Mouse (Mus musculus): ENCODE measurements around the gene Fam76b. TPM values are rescaled to one million over a fixed set of nuclear protein-coding genes. Genes with fewer than 3 reads are reported as not detected.
"Not testable (repeated sequence)": the region's sequence is repeated elsewhere in the genome, so short reads cannot be mapped to it uniquely, and the experiment has no call there.

The Fam76b gene
- 10 to 100 TPM; 16.7 to 17.6 TPM for total RNA-seq (2021)
- long read RNA-seq, experiment 1, partial matches to known transcripts, result 0 of 14 reads
- long read RNA-seq, experiment 1, other reads (novel, unspliced or antisense), result 8 of 14 reads
- long read RNA-seq, experiment 2, partial matches to known transcripts, result 0 of 4 reads
- long read RNA-seq, experiment 2, other reads (novel, unspliced or antisense), result 2 of 4 reads

GRCm38 (mm10) chr9:13827406-13828086 lies at the start of gene Fam76b:
Gene Fam76b, plus strand, starts transcription at chr9:13827716.
- DNase-seq (ENCODE audit: low spot score in 2 of 2), result peak; percentile 99 to 100

- DNase-seq (ENCODE audit: low spot score in 2 of 2), result no peak
Observed at GRCm38 (mm10) chr9:13781985-13782384, 45.5 kb upstream of the Fam76b start.

GRCm38 (mm10) chr9:13790864-13791263 lies 36.7 kb upstream of the Fam76b start:
- DNase-seq (ENCODE audit: low spot score in 2 of 2), result not testable (repeated sequence)

- DNase-seq (ENCODE audit: low spot score in 2 of 2), result no peak
Observed at GRCm38 (mm10) chr9:13794302-13794701, 33.2 kb upstream of the Fam76b start.

DNA sequence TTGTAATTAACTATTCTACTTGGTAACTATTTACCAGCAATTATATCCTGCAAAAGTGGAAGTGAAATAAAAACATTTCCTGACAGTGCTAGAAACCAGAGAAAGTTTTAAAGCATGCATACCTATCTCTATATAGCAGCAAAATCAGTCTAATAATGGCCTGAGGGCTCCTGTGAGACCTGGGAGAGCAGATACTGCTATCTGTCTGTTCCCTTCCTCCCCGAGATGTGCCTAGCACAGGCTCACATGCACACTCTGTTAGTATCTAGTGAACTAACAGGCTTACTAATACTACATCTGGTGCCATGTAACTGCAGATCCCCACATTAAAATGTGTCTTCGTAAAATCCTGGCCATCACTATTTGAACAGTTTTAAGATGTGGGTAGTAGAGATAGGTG lies 32.8 kb upstream of the Fam76b start:
- DNase-seq (ENCODE audit: low spot score in 2 of 2), result no peak

GRCm38 (mm10) chr9:13804480-13804879 lies 23.0 kb upstream of the Fam76b start:
- DNase-seq (ENCODE audit: low spot score in 2 of 2), result no peak

DNA sequence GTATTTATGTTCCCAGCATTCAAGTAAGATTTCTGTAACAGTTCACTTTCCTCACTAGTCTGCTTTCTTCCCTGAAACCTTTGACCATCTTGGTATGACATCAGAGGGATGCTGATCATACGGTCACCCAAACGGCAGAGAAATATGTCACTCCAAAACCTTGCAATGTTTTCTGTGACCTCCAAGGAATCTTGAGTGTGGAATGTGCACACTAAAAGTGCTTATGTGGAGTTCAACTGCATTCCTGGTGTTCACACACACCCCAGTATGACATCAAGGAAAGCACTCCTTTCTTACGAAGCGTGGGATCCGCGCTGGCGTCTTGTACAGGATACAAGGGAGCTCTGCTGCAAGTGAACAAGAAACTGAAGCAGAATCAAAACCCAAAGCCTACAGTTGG lies 20.7 kb upstream of the Fam76b start:
- DNase-seq (ENCODE audit: low spot score in 2 of 2), result no peak

GRCm38 (mm10) chr9:13807657-13808056 lies 19.9 kb upstream of the Fam76b start:
- no peak for DNase-seq (ENCODE audit: low spot score in 2 of 2)

GRCm38 (mm10) chr9:13809937-13810336 lies 17.6 kb upstream of the Fam76b start:
- no peak for DNase-seq (ENCODE audit: low spot score in 2 of 2)

GRCm38 (mm10) chr9:13818369-13818768 lies 9.1 kb upstream of the Fam76b start:
- DNase-seq (ENCODE audit: low spot score in 2 of 2), result no peak

DNA sequence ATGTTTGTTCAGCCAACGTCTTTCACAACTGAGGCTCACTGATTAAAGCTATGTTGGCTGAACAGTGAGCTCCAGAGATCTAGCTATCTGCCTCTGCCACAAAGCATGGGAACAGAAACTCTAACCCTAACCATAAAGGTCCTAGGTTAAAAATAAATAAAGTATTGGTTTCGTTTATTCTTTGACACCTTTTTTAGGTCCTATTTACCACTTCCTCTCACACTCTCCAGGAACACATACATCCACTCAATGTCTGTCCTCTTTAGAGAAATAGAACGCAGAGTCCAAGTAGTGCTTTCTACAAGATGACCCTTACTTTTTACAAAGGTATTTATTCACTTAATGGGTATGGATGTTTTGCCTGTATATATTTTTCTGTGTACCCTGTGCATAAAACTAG lies 6.7 kb upstream of the Fam76b start:
- DNase-seq (ENCODE audit: low spot score in 2 of 2), result no peak

- DNase-seq (ENCODE audit: low spot score in 2 of 2), result no peak
Observed at GRCm38 (mm10) chr9:13825896-13826295, 1.6 kb upstream of the Fam76b start.

GRCm38 (mm10) chr9:13826391-13826805 lies 1.1 kb upstream of the Fam76b start:
- peak in 1 of 2 experiments; percentile 45 for DNase-seq (ENCODE audit: low spot score in 2 of 2)

DNA sequence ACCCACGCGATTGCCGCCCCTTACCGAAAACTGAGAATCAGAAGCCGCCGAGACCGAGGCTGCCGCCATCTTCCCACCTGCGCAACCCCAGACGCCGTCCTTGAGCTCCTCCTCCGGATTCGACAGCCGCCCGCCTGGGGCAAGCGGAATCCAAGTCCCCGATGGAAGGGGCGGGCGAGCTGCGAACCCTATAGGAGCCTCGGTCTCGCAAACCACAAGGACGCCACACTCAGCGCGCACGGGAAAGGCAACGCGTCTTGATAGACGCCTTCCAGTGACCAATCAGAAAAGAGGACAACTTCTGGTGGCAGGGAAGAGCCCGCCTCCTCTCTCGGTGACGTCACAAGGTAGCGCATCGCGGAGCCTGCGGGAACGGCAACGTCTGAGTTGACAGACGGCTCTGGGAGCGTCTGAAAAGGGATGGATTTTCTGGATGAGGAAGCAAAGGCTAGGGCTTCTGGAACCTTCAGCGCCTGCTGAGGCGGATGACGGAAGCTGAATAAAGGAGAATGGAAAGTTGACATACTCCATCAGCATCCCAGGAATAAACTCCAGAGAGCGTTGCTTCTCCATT lies 597 bp upstream of the Fam76b start, which contains the start of gene Cep57:
Gene Cep57, minus strand, starts transcription at position 276 of the 574 bp plus-strand sequence.
- DNase-seq (ENCODE audit: low spot score in 2 of 2), result peak; percentile 92 to 96

GRCm38 (mm10) chr9:13828087-13828441 lies 548 bp downstream of the Fam76b start:
- DNase-seq (ENCODE audit: low spot score in 2 of 2), result no peak

GRCm38 (mm10) chr9:13835256-13835655 lies 7.7 kb downstream of the Fam76b start:
- DNase-seq (ENCODE audit: low spot score in 2 of 2), result no peak

GRCm38 (mm10) chr9:13836726-13837125 lies 9.2 kb downstream of the Fam76b start:
- no peak for DNase-seq (ENCODE audit: low spot score in 2 of 2)

DNA sequence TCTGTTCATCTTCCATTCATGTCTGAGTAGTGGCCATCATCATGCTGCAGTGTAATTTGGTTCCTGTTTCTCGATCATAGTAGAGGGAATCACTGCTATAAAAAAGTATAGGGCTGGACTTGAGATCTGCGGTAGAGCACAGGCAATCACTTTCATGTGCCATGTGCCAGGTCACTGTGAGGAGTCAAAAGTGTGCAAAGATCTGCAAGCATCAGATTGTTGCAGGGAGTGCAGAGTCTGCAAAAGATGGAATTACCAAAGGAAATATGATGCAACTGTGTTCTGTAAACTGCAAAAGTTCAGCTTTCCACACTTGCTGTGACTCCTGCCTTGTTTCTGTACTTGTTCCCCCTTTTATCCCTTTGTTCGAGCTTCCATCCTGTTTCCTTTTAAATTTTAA lies 20.1 kb downstream of the Fam76b start:
- DNase-seq (ENCODE audit: low spot score in 2 of 2), result no peak

GRCm38 (mm10) chr9:13848481-13849480 lies 21.3 kb downstream of the Fam76b start:
- peak; percentile 12 to 13 for DNase-seq (ENCODE audit: low spot score in 2 of 2)

DNA sequence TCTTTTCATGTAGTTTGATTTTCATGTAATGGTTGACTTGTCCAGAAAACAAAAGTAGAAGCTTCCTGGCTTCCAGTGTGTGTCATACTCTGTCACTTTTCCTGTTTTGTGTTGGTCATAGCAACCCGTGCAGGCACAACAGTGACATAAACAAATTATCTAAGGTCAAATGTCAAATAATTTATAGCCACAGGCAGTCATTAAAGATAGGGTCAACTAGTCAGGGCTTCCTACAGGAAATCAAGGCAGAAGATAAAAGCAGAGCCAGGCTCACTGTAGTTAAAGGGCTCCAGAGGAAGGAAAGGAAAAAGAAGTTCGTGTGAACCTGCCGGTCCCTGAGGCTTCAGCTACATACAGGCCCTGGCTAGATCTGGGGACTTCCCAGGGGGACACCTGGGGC lies 26.4 kb downstream of the Fam76b start:
- no peak for DNase-seq (ENCODE audit: low spot score in 2 of 2)

DNA sequence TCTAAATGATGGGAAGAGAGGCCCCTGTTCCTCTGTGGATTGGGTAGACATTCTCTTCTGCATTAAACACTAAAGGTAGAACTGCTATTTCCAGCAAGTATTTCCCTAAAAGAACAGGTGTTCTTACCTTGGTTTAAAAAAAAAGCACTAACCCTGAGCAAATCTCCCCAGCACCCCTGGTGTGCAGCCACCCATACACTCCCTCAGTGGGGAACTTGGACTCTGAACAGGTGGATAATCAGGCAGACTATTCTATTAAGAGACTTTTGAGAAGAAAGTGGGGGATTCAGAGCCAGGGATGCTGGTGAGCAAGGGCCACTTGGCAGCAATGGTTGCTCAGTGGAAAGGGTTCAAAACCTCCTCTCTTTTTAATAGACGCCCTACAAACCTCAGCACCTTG lies 28.7 kb downstream of the Fam76b start:
- DNase-seq (ENCODE audit: low spot score in 2 of 2), result no peak

All from left cerebral cortex, adult 18-20 months (tissue).